Mouse (Mus musculus) cerebellum, adult 2 months (tissue): Measurements from ENCODE around the gene Dclk1.

ENCODE experiments used
- CTCF ChIP-seq: fragments of 200-500 bp; IDR thresholded peaks from 2 replicates; pipeline ENCODE4 v1.5.1; 2011; ENCODE audit warnings: low read depth, mild to moderate bottlenecking, control low read depth, low read length, moderate library complexity, borderline replicate concordance; ENCODE audit not compliant: insufficient read depth
- POLR2A ChIP-seq: fragments of 200-500 bp; IDR thresholded peaks from 2 replicates; pipeline ENCODE4 v1.6.1; 2011; ENCODE audit warnings: low read length, control low read depth, borderline replicate concordance; ENCODE audit not compliant: insufficient read depth

- no peak for TF ChIP-seq POLR2A
- TF ChIP-seq CTCF, result no peak
Measured at GRCm38 (mm10) chr3:55539400-55539799, 297.2 kb downstream of the Dclk1 start.
